Mouse (Mus musculus) gastrocnemius, adult 2 months (tissue): ENCODE results near the gene Ghrh. TPM values are rescaled to one million over a fixed set of nuclear protein-coding genes. Genes with fewer than 3 reads are reported as not detected.

ENCODE experiments used
- DNase-seq: peaks from one replicate; pipeline ENCODE4 v3.0.0; 2022
- H3K27ac ChIP-seq: fragments of 200-600 bp; 2 replicates; pipeline ENCODE4 v1.8.1; 2022; ENCODE audit warnings: mild to moderate bottlenecking
- H3K4me3 ChIP-seq: fragments of 200-600 bp; 2 replicates; pipeline ENCODE4 v1.8.1; 2022; ENCODE audit warnings: mild to moderate bottlenecking, moderate library complexity
- CTCF ChIP-seq: fragments of 200-600 bp; IDR thresholded peaks from 2 replicates; pipeline ENCODE4 v1.8.1; 2022; ENCODE audit warnings: antibody characterized with exemption, mild to moderate bottlenecking, moderate library complexity
- intact Hi-C: fragments of 180-260 bp; cut with DNase I; formaldehyde crosslinking; loops from one replicate; pipeline ENCODE4 v1.15.1; 2025
- total RNA-seq, 2 experiments: library from RNA; stranded (reverse); gene quantifications; 2 replicates each; pipeline ENCODE4 v1.2.3; 2021

Gene Ghrh
- total RNA-seq, 2 experiments from 2014 or later, result not detected

- peak; percentile 50 for DNase-seq
- intact Hi-C loops, result no loop called here
Measured at GRCm38 (mm10) chr2:157287542-157287941, 59.8 kb downstream of the Ghrh start.

GRCm38 (mm10) chr2:157283321-157283720 is 64.0 kb downstream of the Ghrh start:
- no peak overlapping the region for H3K27ac ChIP-seq
- DNase-seq, result no peak
- no peak overlapping the region for H3K4me3 ChIP-seq
- intact Hi-C loops, result no loop called here
- TF ChIP-seq CTCF, result no peak

More at GRCm38 (mm10) chr2:157287542-157287941, 59.8 kb downstream of the Ghrh start:
- peak; percentile 78 for TF ChIP-seq CTCF
- Histone ChIP-seq H3K4me3 (peak overlapping the region; percentile 34; the same call in 1 of the 2 replicates), H3K27ac (peak overlapping the region; percentile 40; the same call in 1 of the 2 replicates)

Other genes with a start within 250 kb of the Ghrh start
- 10 to 100 TPM; 15.1 to 15.8 TPM for gene Samhd1, start 212.2 kb downstream of the Ghrh start, total RNA-seq
- gene Rbl1, start 143.0 kb downstream of the Ghrh start, total RNA-seq, result 1 to 10 TPM; 1.6 to 1.7 TPM
- gene Rpn2, start 68.5 kb downstream of the Ghrh start, total RNA-seq, result 10 to 100 TPM; 69.4 to 84.8 TPM
- gene Mroh8, start 68.0 kb downstream of the Ghrh start, total RNA-seq, result 1 to 10 TPM in 1 of 2 experiments, under 1 TPM in 1; 0.46 to 1.1 TPM
- 10 to 100 TPM; 13.5 TPM for gene Manbal, start 20.1 kb upstream of the Ghrh start, total RNA-seq
- gene Src, start 70.9 kb upstream of the Ghrh start, total RNA-seq, result 1 to 10 TPM; 2.2 to 2.8 TPM
- under 1 TPM; 0.20 to 0.36 TPM for gene Nnat, start 212.6 kb upstream of the Ghrh start, total RNA-seq
- 10 to 100 TPM; 29.7 to 36.5 TPM for gene Blcap, start 223.8 kb upstream of the Ghrh start, total RNA-seq